Comparison of ENCODE assay signal across 8 mouse cellular contexts in genomic region chr2:50687222-50687621, GRCm38 (mm10).
DNase-seq lines count a peak whose midpoint lies in the region; TF ChIP-seq lines count a peak whose summit lies in the region.

No protein-coding gene starts in this region.

- no peaks in the 10 kb centered on the region for H3K27me3 ChIP-seq in CH12.LX (replicated peaks)

- no peaks in the 10 kb centered on the region for H3K9me3 ChIP-seq in CH12.LX (replicated peaks; ENCODE audit: low read length)

- intact Hi-C loops in left cerebral cortex, postnatal 25 days (cut with DNase I), result no loop called here

- in situ Hi-C loops in CH12.LX (cut with MboI; ENCODE audit: low pct_ligation_motif_present, low pct_unique_long_range_greater_than_20kb, low sequenced_read_pairs), result no loop called here

- no peak for TF ChIP-seq RAD21 in CH12.LX (IDR thresholded peaks at IDR 0.05; ENCODE audit: low read depth, low read length)

- H3K79me2 ChIP-seq in CH12.LX (replicated peaks; ENCODE audit: control insufficient read depth, extremely low read depth, insufficient read depth, poor library complexity, severe bottlenecking), result no peaks in the 10 kb centered on the region

- H3K4me3 ChIP-seq in CH12.LX (replicated peaks in 1 of 3; ENCODE audit: low read depth in 2 of 3, low read length in 2 of 3, poor library complexity in 1 of 3), result peak overlapping the region in 1 of 3 experiments; percentile 20

- dilution Hi-C loops in CH12.LX (cut with MboI; ENCODE audit: extremely low pct_ligation_motif_present, extremely low pct_unique_long_range_greater_than_20kb, low sequenced_read_pairs), result no loop called here

- H3K36me3 ChIP-seq in CH12.LX (replicated peaks in 1 of 2; ENCODE audit: control insufficient read depth in 1 of 2, insufficient read depth in 1 of 2, low read length in 1 of 2), result no peaks in the 10 kb centered on the region

- peak overlapping the region; percentile 90 for H3K27ac ChIP-seq in CH12.LX (ENCODE audit: insufficient read depth, low read depth)

- no peak for TF ChIP-seq POLR2A in CH12.LX (IDR thresholded peaks at IDR 0.05; ENCODE audit: low read depth, low read length)

- DNase-seq in CH12.LX (ENCODE audit: extremely low read depth), result no peak
- peak; percentile 71 for DNase-seq in adrenal gland, postnatal 25 days
- peak; percentile 54 to 68 for DNase-seq in heart, adult 18-20 months
- peak; percentile 61 to 79 for DNase-seq in kidney, postnatal 36 days
- DNase-seq in skeletal muscle tissue, adult 2 months (ENCODE audit: low read depth, low spot score), result peak; percentile 47
- no peak for DNase-seq in left cerebral cortex, adult 8-10 months (ENCODE audit: low spot score in 2 of 2)
- DNase-seq in right cerebral cortex, adult 18-20 months, result no peak
- DNase-seq in left cerebral cortex, postnatal 25 days (ENCODE audit: low spot score in 2 of 2), result no peak

- peak overlapping the region; percentile 7 for H3K9ac ChIP-seq in CH12.LX (ENCODE audit: insufficient read depth, low read depth)

- peak overlapping the region; percentile 69; the same call in 1 of the 2 replicates for H3K4me2 ChIP-seq in CH12.LX (ENCODE audit: insufficient read depth, low read depth, poor library complexity, severe bottlenecking)

- no peak; the same call in 1 of the 2 replicates for TF ChIP-seq EP300 in CH12.LX (IDR thresholded peaks at IDR 0.05; ENCODE audit: low read length)

- no peak for TF ChIP-seq CTCF in CH12.LX (conservative IDR thresholded peaks at IDR 0.05 in 1 of 2, IDR thresholded peaks at IDR 0.05 in 1 of 2; ENCODE audit: low read depth in 2 of 2, low read length in 2 of 2)

- H3K4me1 ChIP-seq in CH12.LX (ENCODE audit: control insufficient read depth in 1 of 2, insufficient read depth in 2 of 2), result peaks cover 13 to 40% of the 10 kb centered on the region in 2 experiments

TF ChIP-seq in CH12.LX, 34 proteins besides CTCF, POLR2A, EP300 and RAD21:
- TF ChIP-seq HCFC1 (IDR thresholded peaks at IDR 0.05; ENCODE audit: low read depth, low read length) (no peak), KAT2A (IDR thresholded peaks at IDR 0.05; ENCODE audit: insufficient replicate concordance, low read length) (no peak), TCF12 (IDR thresholded peaks at IDR 0.05; ENCODE audit: low read depth, low read length) (no peak), MAZ (IDR thresholded peaks at IDR 0.05; ENCODE audit: low read depth, low read length) (no peak), RCOR1 (conservative IDR thresholded peaks at IDR 0.05; ENCODE audit: low read depth, low read length) (no peak), MYC (IDR thresholded peaks at IDR 0.05; ENCODE audit: low read depth, low read length) (no peak), IRF4 (IDR thresholded peaks at IDR 0.05; ENCODE audit: low read depth, low read length) (no peak), NELFE (IDR thresholded peaks at IDR 0.05; ENCODE audit: low read depth, low read length) (no peak), E2F4 (IDR thresholded peaks at IDR 0.05; ENCODE audit: insufficient replicate concordance, low read depth, low read length) (no peak), POLR2AphosphoS2 (IDR thresholded peaks at IDR 0.05; ENCODE audit: low read depth, low read length) (no peak), PAX5 (IDR thresholded peaks at IDR 0.05; ENCODE audit: low read length) (no peak), UBTF (IDR thresholded peaks at IDR 0.05; ENCODE audit: low read depth, low read length) (no peak), CHD2 (IDR thresholded peaks at IDR 0.05; ENCODE audit: low read length) (no peak), BHLHE40 (IDR thresholded peaks at IDR 0.05; ENCODE audit: low read depth, low read length) (no peak), ELF1 (IDR thresholded peaks at IDR 0.05; ENCODE audit: low read depth, low read length) (no peak), ZNF384 (IDR thresholded peaks at IDR 0.05; ENCODE audit: low read depth, low read length) (no peak), NRF1 (IDR thresholded peaks at IDR 0.05; ENCODE audit: low read depth, low read length) (no peak)

Comparison
In these comparisons a context has a peak if more than half of its experiments do, and no peak if none do; other contexts are left out.
1. DNase-seq: peak in adrenal gland, postnatal 25 days (single experiment), heart, adult 18-20 months (2 of 2), kidney, postnatal 36 days (2 of 2) and skeletal muscle tissue, adult 2 months (single experiment); none in CH12.LX (single experiment), left cerebral cortex, adult 8-10 months (0 of 2), right cerebral cortex, adult 18-20 months (single experiment) and left cerebral cortex, postnatal 25 days (0 of 2).